Mouse (Mus musculus) macrophage (primary cell): ENCODE data around the gene Ctc1. TPM values are rescaled to one million over a fixed set of nuclear protein-coding genes. Genes with fewer than 3 reads are reported as not detected.
"Not testable (repeated sequence)": the region's sequence is repeated elsewhere in the genome, so short reads cannot be mapped to it uniquely, and the experiment has no call there.

Experiments
- H3K27ac ChIP-seq: fragments of 350-480 bp; formaldehyde crosslinking; 2 replicates; pipeline ENCODE4 v1.9.0; 2021
- H3K36me3 ChIP-seq: fragments of 350-480 bp; formaldehyde crosslinking; 2 replicates; pipeline ENCODE4 v1.9.0; 2021; ENCODE audit errors: inconsistent target
- H3K4me3 ChIP-seq: fragments of 350-480 bp; formaldehyde crosslinking; 2 replicates; pipeline ENCODE4 v1.9.0; 2021; ENCODE audit errors: inconsistent target
- H3K79me2 ChIP-seq: fragments of 350-480 bp; formaldehyde crosslinking; 2 replicates; pipeline ENCODE4 v1.9.0; 2021; ENCODE audit errors: inconsistent target
- WGBS: methylation state at CpG from one replicate; pipeline ENCODE4 v1.1.7; 2026; ENCODE audit warnings: inconsistent platforms; ENCODE audit not compliant: missing documents; 5-methylcytosine and 5-hydroxymethylcytosine counted together
- polyA plus RNA-seq: library from polyadenylated mRNA; stranded (reverse); fragments of 250-400 nt; gene quantifications from 3 replicates; pipeline ENCODE4 v1.2.4, GENCODE M21; 2018; ENCODE audit warnings: inconsistent platforms
- total RNA-seq, 78 experiments: library from RNA; depleted of rRNA; stranded (reverse); fragments of 250-400 nt; gene quantifications; 1 replicate in 9 of 78; 2 replicates in 24 of 78; 3 replicates in 43 of 78; 4 replicates in 2 of 78; pipeline ENCODE4 v1.2.4; 2018; ENCODE audit warnings: inconsistent platforms in 56 of 78

Gene Ctc1
- total RNA-seq (2018; cell fraction: chromatin; rRNA removed), result 10 to 100 TPM in 17 of 26 experiments, 1 to 10 TPM in 9; 4.4 to 36.3 (median 13.8) TPM
- total RNA-seq (2018; cell fraction: cytosol; rRNA removed), result 10 to 100 TPM in 18 of 26 experiments, 1 to 10 TPM in 8; 7.0 to 20.5 (median 12.6) TPM
- total RNA-seq (2018; cell fraction: nucleus; rRNA removed), result 10 to 100 TPM in 15 of 26 experiments, 1 to 10 TPM in 11; 4.4 to 32.5 (median 12.4) TPM
- 17.1 to 28.9 TPM (median 20.6 TPM) in 3 replicates for polyA plus RNA-seq

- H3K27ac ChIP-seq, result peak within 1 kb of the TSS; percentile 70
- peak within 1 kb of the TSS; percentile 84 for H3K4me3 ChIP-seq
- H3K36me3 ChIP-seq, result no peaks in the 10 kb centered on the region
- WGBS, result under 1% methylated on average over 36 of the region's 38 CpGs
- peaks cover 31% of the 10 kb centered on the region for H3K79me2 ChIP-seq
These were observed at the start of gene Ctc1 for GRCm38 (mm10) chr11:69015644-69016441. Gene Ctc1 (plus strand): TSS chr11:69015911.

- Histone ChIP-seq H3K4me3 (no peak overlapping the region), H3K79me2 (no peaks in the 10 kb centered on the region)
- WGBS, result 33% methylated on average over 1 of the region's 1 CpGs
These were observed 49.2 kb upstream of the Ctc1 start for GRCm38 (mm10) chr11:68966554-68966953.

DNA sequence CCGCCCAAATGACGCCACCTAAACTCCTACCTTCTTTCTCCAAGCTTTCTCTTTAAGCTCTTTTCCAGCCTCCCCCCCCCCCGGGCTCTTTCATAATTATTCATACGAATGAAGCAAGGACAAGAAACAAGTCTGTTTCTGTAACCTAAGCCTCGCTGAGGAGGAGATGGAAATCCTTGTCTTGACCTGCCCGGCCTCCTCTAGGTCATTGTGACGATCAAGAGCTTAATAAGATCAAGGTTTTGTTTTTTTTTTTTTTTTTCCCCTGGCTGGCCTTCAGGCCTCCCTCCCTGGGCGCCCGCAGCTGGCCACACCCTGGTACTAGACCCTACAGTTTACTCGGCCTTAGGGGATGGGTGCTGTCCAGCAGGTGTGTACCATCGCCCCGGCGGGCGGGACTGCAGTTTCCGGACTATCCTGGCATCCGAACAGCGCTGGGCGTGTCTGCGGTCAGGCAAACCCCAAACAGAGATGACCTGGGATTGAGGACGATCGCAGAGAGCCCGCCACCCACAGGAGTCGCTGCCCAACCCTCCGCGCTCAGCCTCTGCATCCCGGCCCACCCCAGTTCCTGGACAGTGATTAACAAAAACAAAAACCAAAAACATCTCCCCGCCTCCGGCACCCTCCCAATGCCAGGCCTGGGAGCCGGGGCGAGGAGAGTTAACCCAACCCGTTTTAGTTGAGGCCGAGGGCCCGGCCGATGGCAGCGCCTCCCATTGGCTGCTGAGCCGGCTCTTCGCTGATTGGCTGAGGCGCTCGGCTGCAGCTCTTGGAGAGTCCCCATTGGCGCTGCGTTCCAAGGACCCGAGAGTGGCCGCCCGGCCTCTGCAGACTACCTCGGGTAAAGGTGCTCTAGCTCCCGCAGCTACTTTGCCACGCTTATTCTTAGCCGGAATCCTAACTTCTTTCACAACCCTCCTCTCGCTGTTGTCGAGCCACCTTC, 48.1 kb upstream of the Ctc1 start, which contains the start of gene Slc25a35:
Gene Slc25a35 (plus strand): TSS at position 795 of the 946 bp plus-strand sequence.
- 1% methylated on average over 45 of the region's 50 CpGs for WGBS
- Histone ChIP-seq H3K36me3 (no peaks in the 10 kb centered on the region), H3K27ac (no peak within 1 kb of the TSS), H3K4me3 (peak within 1 kb of the TSS; percentile 55), H3K79me2 (no peaks in the 10 kb centered on the region)

More at GRCm38 (mm10) chr11:68966554-68966953, 49.2 kb upstream of the Ctc1 start:
- no peaks in the 10 kb centered on the region for H3K36me3 ChIP-seq
- H3K27ac ChIP-seq, result no peak overlapping the region

DNA sequence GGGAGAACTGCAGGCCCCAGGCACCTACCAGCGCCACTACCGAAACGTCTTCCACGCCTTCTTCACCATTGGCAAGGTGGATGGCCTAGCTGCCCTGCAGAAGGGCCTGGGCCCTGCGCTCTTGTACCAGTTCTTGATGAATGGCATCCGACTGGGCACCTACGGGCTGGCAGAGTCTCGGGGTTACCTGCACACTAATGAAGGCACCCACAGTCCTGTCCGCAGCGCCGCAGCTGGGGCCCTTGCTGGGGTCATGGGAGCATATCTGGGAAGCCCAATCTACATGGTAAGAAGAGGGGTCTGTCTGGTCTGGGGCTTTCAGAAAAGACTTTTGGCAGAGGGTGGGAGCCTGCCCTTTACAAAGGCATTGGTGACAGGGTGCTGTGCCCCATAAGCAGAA, 47.0 kb upstream of the Ctc1 start:
- WGBS, result 94% methylated on average over 11 of the region's 11 CpGs

GRCm38 (mm10) chr11:68970232-68970631, 45.5 kb upstream of the Ctc1 start:
- H3K27ac ChIP-seq, result no peak overlapping the region
- no peaks in the 10 kb centered on the region for H3K79me2 ChIP-seq
- H3K36me3 ChIP-seq, result no peaks in the 10 kb centered on the region
- WGBS, result 86% methylated on average over 4 of the region's 4 CpGs
- H3K4me3 ChIP-seq, result no peak overlapping the region

More for the DNA sequence above, 47.0 kb upstream of the Ctc1 start:
- Histone ChIP-seq H3K4me3 (no peak overlapping the region), H3K27ac (no peak overlapping the region), H3K79me2 (no peaks in the 10 kb centered on the region), H3K36me3 (no peaks in the 10 kb centered on the region)

DNA sequence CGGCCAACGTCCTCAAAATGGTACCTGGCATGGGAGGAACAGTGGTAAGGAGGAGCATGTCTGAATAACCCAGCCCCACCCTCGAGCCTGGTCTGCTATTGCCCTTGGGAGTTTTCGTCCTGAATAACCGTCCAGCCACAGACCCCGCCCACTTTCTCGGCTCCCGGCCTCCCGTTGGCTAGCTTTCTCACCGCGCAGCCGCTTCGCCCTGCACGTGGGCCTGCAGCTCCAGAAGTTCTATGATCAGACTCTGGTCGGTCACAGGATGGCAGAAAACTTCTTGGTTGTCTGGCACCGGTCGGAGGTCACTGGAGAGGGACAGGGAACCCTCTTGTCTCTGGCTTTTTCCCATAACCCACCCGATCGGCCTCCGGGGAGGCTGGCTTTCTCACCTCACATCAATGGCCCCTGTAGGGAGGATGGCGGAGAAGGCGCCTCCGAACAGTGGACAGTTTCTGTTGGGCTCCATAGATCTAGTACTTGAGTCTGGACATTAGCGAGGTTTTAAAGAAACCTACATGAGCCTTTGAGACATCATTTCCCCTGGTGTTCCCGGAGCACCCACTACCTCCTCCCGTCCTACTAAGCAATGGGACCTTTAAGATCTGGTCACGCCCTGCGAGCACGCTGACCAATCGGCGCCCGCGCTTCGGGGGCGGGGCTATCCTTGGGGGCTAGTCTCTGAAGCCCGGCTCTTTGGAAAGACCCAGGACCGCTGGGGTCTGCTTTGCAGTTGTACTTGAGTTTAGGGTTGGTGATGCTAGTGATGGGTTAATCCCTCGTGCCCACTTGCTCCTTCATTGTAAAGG, 42.3 kb upstream of the Ctc1 start:
- peak overlapping the region; percentile 30 for H3K4me3 ChIP-seq
- not testable (repeated sequence) for H3K27ac ChIP-seq, H3K79me2 ChIP-seq, H3K36me3 ChIP-seq
- WGBS, result 2% methylated on average over 35 of the region's 38 CpGs

GRCm38 (mm10) chr11:68974059-68974450, 41.7 kb upstream of the Ctc1 start:
- 68% methylated on average over 6 of the region's 6 CpGs for WGBS
- Histone ChIP-seq H3K27ac (no peak overlapping the region), H3K36me3 (no peaks in the 10 kb centered on the region), H3K4me3 (peak overlapping the region; percentile 30), H3K79me2 (no peaks in the 10 kb centered on the region)

DNA sequence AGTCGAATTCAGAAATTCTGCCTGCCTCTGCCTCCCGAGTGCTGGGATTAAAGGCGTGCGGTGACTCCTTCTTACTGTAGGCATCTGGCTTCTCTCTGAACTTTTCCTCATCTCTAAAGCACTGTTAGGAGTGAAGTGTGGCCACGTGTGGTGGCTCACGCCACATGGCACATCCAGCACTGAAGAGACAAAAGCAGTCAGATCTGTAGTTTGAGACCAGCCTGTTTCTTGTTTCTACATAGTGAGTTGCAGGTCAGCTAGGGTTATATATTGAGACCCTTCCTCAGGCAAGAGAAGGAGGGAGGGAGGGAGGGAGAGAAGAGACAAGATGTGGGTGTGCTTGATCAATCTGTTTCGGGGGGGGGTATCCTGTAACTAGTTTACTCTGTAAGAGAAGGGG, 40.6 kb upstream of the Ctc1 start, which contains the start of gene Rangrf:
Gene Rangrf (minus strand): TSS at position 101 of the 400 bp plus-strand sequence.
- Histone ChIP-seq H3K27ac (no peak within 1 kb of the TSS), H3K4me3 (peak within 1 kb of the TSS; percentile 30; the same call in 1 of the 2 replicates), H3K79me2 (no peaks in the 10 kb centered on the region), H3K36me3 (no peaks in the 10 kb centered on the region)
- 94% methylated on average over 7 of the region's 7 CpGs for WGBS

DNA sequence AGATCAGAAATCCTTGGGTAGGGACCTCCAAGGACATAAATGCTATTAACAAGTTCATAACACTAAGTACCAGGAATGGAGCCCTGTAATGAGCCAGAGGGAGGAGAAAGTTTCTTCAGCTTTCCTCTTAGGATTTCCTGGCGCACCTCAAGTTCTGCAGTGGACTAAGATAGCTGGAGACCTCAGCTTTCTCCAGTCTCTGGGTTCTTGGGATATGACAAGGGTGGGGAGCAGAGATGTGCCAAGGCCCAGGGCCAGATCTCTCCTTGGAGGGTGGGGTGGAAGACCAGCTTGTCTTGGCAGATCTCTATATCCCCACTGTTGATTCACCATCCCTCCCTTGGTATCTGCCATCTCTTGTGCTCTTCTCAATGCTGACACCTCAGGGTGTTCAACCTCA, 40.1 kb upstream of the Ctc1 start:
- no peaks in the 10 kb centered on the region for H3K79me2 ChIP-seq
- 89% methylated on average over 1 of the region's 1 CpGs for WGBS
- H3K36me3 ChIP-seq, result no peaks in the 10 kb centered on the region
- no peak overlapping the region for H3K27ac ChIP-seq
- no peak overlapping the region for H3K4me3 ChIP-seq

- H3K36me3 ChIP-seq, result no peaks in the 10 kb centered on the region
- H3K79me2 ChIP-seq, result no peaks in the 10 kb centered on the region
- H3K27ac ChIP-seq, result no peak overlapping the region
- H3K4me3 ChIP-seq, result no peak overlapping the region
- 27% methylated on average over 5 of the region's 5 CpGs for WGBS
These were observed 36.4 kb upstream of the Ctc1 start for GRCm38 (mm10) chr11:68979320-68979733.

DNA sequence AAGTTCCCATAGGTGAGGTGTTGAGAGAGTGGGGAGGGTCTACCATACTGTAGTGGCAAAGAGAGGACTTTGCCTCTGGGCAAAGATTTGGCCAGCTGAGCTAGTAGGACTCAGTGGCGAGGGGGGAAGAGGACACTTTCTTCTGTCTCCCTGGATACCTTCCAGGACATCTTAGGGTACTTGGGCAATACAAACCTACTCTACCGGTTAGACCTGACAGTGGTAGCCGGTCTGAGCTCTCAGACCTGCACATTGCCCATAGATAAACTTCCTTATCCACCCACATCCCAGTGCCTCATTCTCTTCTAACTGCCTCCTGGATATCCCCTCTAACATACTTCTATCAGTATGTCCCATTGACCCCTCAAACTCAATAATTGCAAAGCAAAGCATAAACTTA, 34.8 kb upstream of the Ctc1 start:
- H3K27ac ChIP-seq, result no peak overlapping the region
- WGBS, result 87% methylated on average over 3 of the region's 3 CpGs
- no peaks in the 10 kb centered on the region for H3K79me2 ChIP-seq
- no peaks in the 10 kb centered on the region for H3K36me3 ChIP-seq
- no peak overlapping the region for H3K4me3 ChIP-seq

DNA sequence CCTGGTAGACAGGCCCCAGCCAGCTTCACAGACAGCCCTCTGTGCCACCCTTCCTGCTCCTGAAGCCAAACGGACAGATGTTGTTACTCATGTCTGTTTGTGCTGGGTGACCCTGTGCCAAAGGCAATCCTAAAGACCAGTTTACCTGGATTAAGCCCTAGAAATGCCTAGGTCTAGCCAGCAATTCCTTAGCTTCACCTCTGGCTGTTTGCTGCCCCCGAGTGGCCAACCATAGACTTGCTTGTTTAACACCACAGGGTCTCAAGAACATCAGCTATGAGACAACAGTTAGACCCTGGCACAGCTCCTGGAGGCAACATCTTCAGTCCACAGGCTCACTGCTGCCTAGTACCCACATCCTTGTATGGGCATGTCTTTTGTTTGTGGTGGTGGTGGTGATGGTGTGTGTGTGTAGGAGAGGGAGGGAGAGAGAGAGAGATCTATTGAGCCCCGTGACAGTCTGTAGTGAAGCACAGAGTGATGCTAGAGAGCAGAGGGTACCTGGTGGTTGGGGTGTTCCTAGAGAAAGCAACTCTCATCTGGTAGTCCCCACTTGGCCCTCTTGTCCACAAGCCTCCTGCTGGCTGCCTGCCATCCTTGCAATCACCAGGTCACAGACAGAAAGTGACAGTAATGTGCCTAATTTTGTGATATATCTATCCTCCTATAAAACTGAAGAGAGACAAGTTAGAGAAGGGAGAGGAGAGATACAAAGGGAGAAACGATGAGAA, 32.9 kb upstream of the Ctc1 start:
- no peaks in the 10 kb centered on the region for H3K36me3 ChIP-seq
- no peak overlapping the region for H3K27ac ChIP-seq
- WGBS, result 37% methylated on average over 4 of the region's 4 CpGs
- H3K79me2 ChIP-seq, result no peaks in the 10 kb centered on the region
- no peak overlapping the region for H3K4me3 ChIP-seq

DNA sequence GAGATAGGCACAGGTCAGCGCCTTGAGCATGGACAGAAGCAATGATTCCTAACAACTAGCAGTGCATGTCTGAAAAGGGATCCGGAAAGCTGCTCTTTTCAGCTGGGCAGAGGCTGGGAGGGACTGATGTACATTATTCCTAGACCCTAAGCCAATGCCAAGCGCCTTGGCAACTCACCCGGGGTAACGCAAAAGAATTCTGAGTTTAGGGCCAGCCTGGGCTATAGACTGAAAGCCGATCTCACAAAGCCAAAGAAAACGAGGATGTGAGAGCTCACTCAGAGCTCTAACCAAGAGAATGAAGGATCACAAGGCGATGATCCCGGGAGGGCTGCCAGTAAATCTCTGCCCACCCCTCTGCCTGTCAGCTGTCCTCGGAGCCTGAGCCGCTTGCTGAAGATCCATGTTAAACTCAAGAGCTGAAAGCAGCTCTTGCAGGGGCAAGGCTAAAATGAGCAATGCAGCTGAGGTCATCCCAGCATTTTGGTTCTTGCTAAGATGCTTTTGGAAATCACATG, 28.3 kb upstream of the Ctc1 start:
- Histone ChIP-seq H3K4me3 (no peak overlapping the region), H3K27ac (no peak overlapping the region), H3K36me3 (peaks cover 2% of the 10 kb centered on the region; the same call in 1 of the 2 replicates), H3K79me2 (no peaks in the 10 kb centered on the region)
- 95% methylated on average over 11 of the region's 11 CpGs for WGBS
